Comparison of ENCODE assay signal across 8 mouse cellular contexts in genomic region chr5:113079783-113080182, GRCm38 (mm10). TPM values are rescaled to one million over a fixed set of nuclear protein-coding genes. Genes with fewer than 3 reads are reported as not detected.
A peak's percentile ranks its signal among the peaks of the same experiment; 100 is the strongest.
DNase-seq lines count a peak whose midpoint lies in the region; ATAC-seq lines count a peak whose summit lies in the region.

No protein-coding gene starts in this region.

- H3K27ac ChIP-seq in heart, embryonic 12.5 days (ENCODE audit: poor library complexity, severe bottlenecking) = no peak overlapping the region
- no peak overlapping the region for H3K27ac ChIP-seq in liver, embryonic 11.5 days (ENCODE audit: low read depth, low read length)
- no peak overlapping the region for H3K27ac ChIP-seq in stomach, embryonic 15.5 days

- no peaks in the 10 kb centered on the region; the same call in 1 of the 2 replicates for H3K36me3 ChIP-seq in heart, embryonic 12.5 days
- H3K36me3 ChIP-seq in liver, embryonic 11.5 days (ENCODE audit: control insufficient read depth, insufficient read depth, low read length) = no peaks in the 10 kb centered on the region
- H3K36me3 ChIP-seq in stomach, embryonic 15.5 days = no peaks in the 10 kb centered on the region

- no peak overlapping the region for H3K4me3 ChIP-seq in heart, embryonic 12.5 days
- H3K4me3 ChIP-seq in liver, embryonic 11.5 days (ENCODE audit: low read depth, low read length) = no peak overlapping the region
- H3K4me3 ChIP-seq in stomach, embryonic 15.5 days (replicated peaks) = no peak overlapping the region

- peak overlapping the region; percentile 52 for H3K4me2 ChIP-seq in heart, embryonic 12.5 days
- peak overlapping the region; percentile 22; the same call in 1 of the 2 replicates for H3K4me2 ChIP-seq in liver, embryonic 11.5 days
- H3K4me2 ChIP-seq in stomach, embryonic 15.5 days = peak overlapping the region; percentile 16; the same call in 1 of the 2 replicates

- no peaks in the 10 kb centered on the region for H3K9me3 ChIP-seq in heart, embryonic 12.5 days (replicated peaks)
- H3K9me3 ChIP-seq in liver, embryonic 11.5 days (ENCODE audit: control insufficient read depth, low read length) = 0 out of 2 replicates have a peak, but pooled peaks cover 3% of the 10 kb centered on the region
- no peaks in the 10 kb centered on the region for H3K9me3 ChIP-seq in stomach, embryonic 15.5 days

- WGBS in heart, embryonic 12.5 days = 23% methylated on average over 21 of the region's 21 CpGs
- WGBS in liver, embryonic 11.5 days = 22% methylated on average over 21 of the region's 21 CpGs
- WGBS in stomach, embryonic 15.5 days = 23% methylated on average over 21 of the region's 21 CpGs

- H3K27me3 ChIP-seq in heart, embryonic 12.5 days (replicated peaks) = peaks cover 25% of the 10 kb centered on the region
- no peaks in the 10 kb centered on the region; the same call in none of the 2 replicates for H3K27me3 ChIP-seq in liver, embryonic 11.5 days (replicated peaks; ENCODE audit: control insufficient read depth, insufficient read depth, low read length)
- 0 out of 2 replicates have a peak, but pooled peaks cover 3% of the 10 kb centered on the region for H3K27me3 ChIP-seq in stomach, embryonic 15.5 days (replicated peaks)

- intact Hi-C loops in heart, postnatal 25 days (cut with DNase I) = no loop called here

- DNase-seq in heart, adult 11 months = peak; percentile 92
- DNase-seq in heart, postnatal 25 days (ENCODE audit: low spot score) = no peak
- peak; percentile 23 to 33 for DNase-seq in B cell, adult 2 months
- peak; percentile 75 to 85 for DNase-seq in cerebellum, postnatal 14 days
- no peak for DNase-seq in liver, embryonic 11.5 days (ENCODE audit: low spot score)
- DNase-seq in natural killer cell, adult 2 months (ENCODE audit: low spot score in 2 of 2) = no peak

- ATAC-seq in heart, embryonic 12.5 days (ENCODE audit: insufficient number of reproducible peaks, low FRiP score) = no peak
- no peak for ATAC-seq in liver, embryonic 11.5 days (replicated peaks; ENCODE audit: low FRiP score)
- ATAC-seq in stomach, embryonic 15.5 days (ENCODE audit: insufficient read depth, low FRiP score, low read depth) = no peak

- peak overlapping the region; percentile 6; the same call in 1 of the 2 replicates for H3K9ac ChIP-seq in heart, embryonic 12.5 days
- H3K9ac ChIP-seq in liver, embryonic 11.5 days (ENCODE audit: low read depth, low read length) = no peak overlapping the region
- H3K9ac ChIP-seq in stomach, embryonic 15.5 days = no peak overlapping the region

- peaks cover 22% of the 10 kb centered on the region for H3K4me1 ChIP-seq in heart, embryonic 12.5 days (replicated peaks)
- no peaks in the 10 kb centered on the region for H3K4me1 ChIP-seq in liver, embryonic 11.5 days (replicated peaks; ENCODE audit: control insufficient read depth, insufficient read depth, low read length)
- peaks cover 8% of the 10 kb centered on the region for H3K4me1 ChIP-seq in stomach, embryonic 15.5 days

RNA-seq across cellular contexts. Expression of gene Crybb3, which starts 1.6 kb away (rescaled TPM):
- total RNA-seq in heart, postnatal 25 days (2021) = 1 to 10 TPM; 1.3 to 2.0 TPM
- 1.4 and 1.5 TPM in 2 replicates for polyA plus RNA-seq in heart, embryonic 12.5 days (2016; fragmentation: Nextera tagmentation; extraction: Ambion mirVana)
- polyA plus RNA-seq in liver, embryonic 11.5 days (2014; fragmentation: Nextera tagmentation; extraction: Ambion mirVana) = 0.27 and 0.49 TPM in 2 replicates
- polyA plus RNA-seq in stomach, embryonic 15.5 days (2015; fragmentation: Nextera tagmentation; extraction: Ambion mirVana) = 1.1 and 1.2 TPM in 2 replicates

RNA-seq across cellular contexts. Expression of gene Crybb2, which starts 9.9 kb away (rescaled TPM):
- total RNA-seq in heart, postnatal 25 days (2021) = not detected
- polyA plus RNA-seq in heart, embryonic 12.5 days (2016; fragmentation: Nextera tagmentation; extraction: Ambion mirVana) = not detected in 2 replicates
- not detected in 2 replicates for polyA plus RNA-seq in liver, embryonic 11.5 days (2014; fragmentation: Nextera tagmentation; extraction: Ambion mirVana)
- polyA plus RNA-seq in stomach, embryonic 15.5 days (2015; fragmentation: Nextera tagmentation; extraction: Ambion mirVana) = not detected in 2 replicates

Comparison
In these comparisons a context has a peak if more than half of its experiments do, and no peak if none do; other contexts are left out.
1. DNase-seq: peak in heart, adult 11 months (single experiment), B cell, adult 2 months (2 of 2) and cerebellum, postnatal 14 days (2 of 2); none in heart, postnatal 25 days (single experiment), liver, embryonic 11.5 days (single experiment) and natural killer cell, adult 2 months (0 of 2).
2. Peak in every context shown above with its lines, with median percentiles within 50 percentile points of each other: H3K4me2 ChIP-seq.